Mouse (Mus musculus) lung, postnatal 0 days (tissue): ENCODE results near the gene Etnk2.

Experiments
- CTCF ChIP-seq: IDR thresholded peaks from 2 replicates; pipeline ENCODE4 v1.5.1; 2016; ENCODE audit warnings: antibody characterized with exemption, mild to moderate bottlenecking
- EP300 ChIP-seq: IDR thresholded peaks from 2 replicates; pipeline ENCODE4 v1.6.1; 2016; ENCODE audit warnings: antibody characterized with exemption, mild to moderate bottlenecking, control low read depth

DNA sequence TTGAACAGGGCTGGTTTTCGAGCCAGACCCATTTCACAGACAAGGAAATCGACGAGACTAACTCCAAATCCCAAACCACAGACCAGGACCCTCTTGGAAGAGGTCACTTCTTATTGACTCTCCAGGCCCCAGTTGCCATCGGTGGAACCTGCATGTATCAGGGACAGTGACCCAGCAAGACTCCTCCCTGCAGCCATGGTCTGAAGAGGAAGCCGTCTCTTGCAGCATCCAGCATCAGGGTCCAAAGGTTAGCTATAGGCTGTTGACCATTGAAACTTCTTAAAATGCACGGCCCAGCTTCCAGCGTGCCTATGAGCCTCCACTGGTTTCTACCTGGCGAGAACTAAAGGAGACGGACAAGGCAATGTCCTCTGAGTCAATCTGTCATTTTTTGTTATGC is 46.4 kb downstream of the Etnk2 start:
- TF ChIP-seq CTCF = no peak
- no peak for TF ChIP-seq EP300
